Mouse (Mus musculus) gastrocnemius, postnatal 14 days (tissue): Measurements from ENCODE around the gene Zfp775. TPM values are rescaled to one million over a fixed set of nuclear protein-coding genes. Genes with fewer than 3 reads are reported as not detected.

ENCODE experiments used
- DNase-seq: peaks from one replicate; pipeline ENCODE4 v3.0.0; 2021; ENCODE audit warnings: mixed read lengths
- intact Hi-C: fragments of 180-260 bp; cut with DNase I; formaldehyde crosslinking; loops from one replicate; pipeline ENCODE4 v1.15.1; 2025; ENCODE audit warnings: low total_unique reads
- total RNA-seq, 2 experiments: library from RNA; stranded (reverse); gene quantifications; 2 replicates each; pipeline ENCODE4 v1.2.3; 2021

Zfp775 gene
- total RNA-seq, 2 experiments from 2014 or later = 5.2 to 5.5 TPM

GRCm38 (mm10) chr6:48623460-48623859 lies 21.6 kb downstream of the Zfp775 start:
- intact Hi-C loops = no loop called here
- no peak for DNase-seq

- DNase-seq = no peak
- intact Hi-C loops = no loop called here
These were observed 24.6 kb downstream of the Zfp775 start, which contains the start of gene AI854703 for GRCm38 (mm10) chr6:48626464-48626863. Gene AI854703 (plus strand): TSS chr6:48626764.

- intact Hi-C loops = no loop called here
- DNase-seq = peak; percentile 55
These were observed 25.1 kb downstream of the Zfp775 start for GRCm38 (mm10) chr6:48626984-48627383.

GRCm38 (mm10) chr6:48627511-48627924 lies 25.7 kb downstream of the Zfp775 start:
- intact Hi-C loops = no loop called here
- DNase-seq = no peak

GRCm38 (mm10) chr6:48628377-48628776 lies 26.5 kb downstream of the Zfp775 start:
- no peak for DNase-seq
- intact Hi-C loops = no loop called here

GRCm38 (mm10) chr6:48628808-48629660 lies 27.2 kb downstream of the Zfp775 start:
- intact Hi-C loops = no loop called here
- DNase-seq = no peak

GRCm38 (mm10) chr6:48629661-48630034 lies 27.8 kb downstream of the Zfp775 start:
- intact Hi-C loops = no loop called here
- DNase-seq = no peak

GRCm38 (mm10) chr6:48630831-48631230 lies 29.0 kb downstream of the Zfp775 start:
- no peak for DNase-seq
- intact Hi-C loops = no loop called here

GRCm38 (mm10) chr6:48635105-48635504 lies 33.2 kb downstream of the Zfp775 start:
- intact Hi-C loops = no loop called here
- DNase-seq = no peak

GRCm38 (mm10) chr6:48636515-48636914 lies 34.7 kb downstream of the Zfp775 start:
- intact Hi-C loops = no loop called here
- no peak for DNase-seq

GRCm38 (mm10) chr6:48637811-48638500 lies 36.1 kb downstream of the Zfp775 start:
- DNase-seq = no peak
- intact Hi-C loops = no loop called here

GRCm38 (mm10) chr6:48638553-48638952 lies 36.7 kb downstream of the Zfp775 start:
- no peak for DNase-seq
- intact Hi-C loops = no loop called here

- DNase-seq = no peak
- intact Hi-C loops = loop anchor here (2.0 to 10.0 kb wide), 4 partner anchors 31 to 467 kb away; partner anchors contain the start of gene Atp6v0e2
These were observed 39.5 kb downstream of the Zfp775 start for GRCm38 (mm10) chr6:48641391-48641790.

GRCm38 (mm10) chr6:48642764-48643292 lies 41.0 kb downstream of the Zfp775 start:
- intact Hi-C loops = loop anchor here (5.0 to 10.0 kb wide), 3 partner anchors 61 to 468 kb away; partner anchors contain the start of gene Atp6v0e2
- no peak for DNase-seq

GRCm38 (mm10) chr6:48645660-48646308 lies 43.9 kb downstream of the Zfp775 start:
- intact Hi-C loops = loop anchor here (5.0 to 10.0 kb wide), 2 partner anchors 127 to 471 kb away; partner anchors contain the start of gene Gimap3
- DNase-seq = peak; percentile 69

GRCm38 (mm10) chr6:48646309-48646690 lies 44.4 kb downstream of the Zfp775 start:
- intact Hi-C loops = loop anchor here (5.0 to 10.0 kb wide), 2 partner anchors 126 to 471 kb away; partner anchors contain the start of gene Gimap3
- DNase-seq = no peak

GRCm38 (mm10) chr6:48646995-48647394 lies 45.1 kb downstream of the Zfp775 start, which contains the start of gene Gimap8:
Gene Gimap8 (plus strand): TSS chr6:48647234.
- no peak for DNase-seq
- intact Hi-C loops = loop anchor here (5.0 to 10.0 kb wide), 2 partner anchors 125 to 472 kb away; partner anchors contain the start of gene Gimap3

- intact Hi-C loops = loop anchor here (5.0 to 10.0 kb wide), 2 partner anchors 125 to 473 kb away; partner anchors contain the start of gene Gimap3
- DNase-seq = no peak
These were observed 45.7 kb downstream of the Zfp775 start for GRCm38 (mm10) chr6:48647611-48648010.

- no peak for DNase-seq
- intact Hi-C loops = loop anchor here (5.0 to 10.0 kb wide), 2 partner anchors 124 to 474 kb away; partner anchors contain the start of gene Gimap3
These were observed 46.9 kb downstream of the Zfp775 start for GRCm38 (mm10) chr6:48648779-48649178.
